Comparison of ENCODE assay signal across 8 mouse cellular contexts in the genomic region with DNA sequence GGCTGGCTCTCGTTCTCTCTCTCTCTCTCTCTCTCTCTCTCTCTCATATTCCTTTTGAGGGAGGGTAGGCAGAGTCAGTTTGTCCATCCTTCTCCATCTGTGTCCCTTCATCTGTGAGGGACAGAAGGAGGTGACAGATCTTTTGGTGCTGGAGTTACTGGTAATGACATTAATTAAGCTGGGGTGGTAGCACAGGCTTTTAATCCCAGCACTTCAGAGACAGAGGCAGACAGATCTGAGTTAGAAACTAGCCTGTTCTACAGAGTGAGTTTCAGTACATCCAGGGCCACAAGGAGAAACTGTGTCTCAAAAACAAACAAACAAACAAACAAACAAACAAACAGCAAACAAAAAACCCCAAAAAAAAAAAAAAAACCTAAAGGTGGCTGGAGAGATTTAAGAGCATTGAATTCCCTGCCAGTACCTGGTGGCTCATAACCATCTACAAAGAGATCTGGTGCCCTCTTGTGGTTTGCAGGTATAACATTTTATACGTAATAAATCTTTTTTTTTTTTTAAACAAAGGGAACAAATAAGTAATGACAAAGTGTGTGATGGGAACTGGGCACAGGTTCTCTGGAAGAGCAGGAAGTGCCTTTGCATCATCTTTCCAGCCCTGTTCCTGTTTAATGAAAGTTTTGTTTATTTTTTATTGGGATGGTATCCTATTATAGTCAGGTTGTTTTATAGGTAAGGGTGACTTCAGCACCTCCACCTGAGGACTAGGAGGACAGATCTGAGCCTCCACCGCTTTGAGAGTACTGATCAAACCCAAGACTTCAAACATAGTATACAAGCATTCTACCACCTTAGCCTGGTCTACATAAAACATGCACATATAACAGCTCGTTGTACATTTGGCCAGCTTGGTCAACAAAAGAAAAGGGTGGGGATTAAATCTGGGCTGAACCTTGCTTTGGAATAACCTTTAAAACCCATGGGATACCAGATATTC. TPM values are rescaled to one million over a fixed set of nuclear protein-coding genes. Genes with fewer than 3 reads are reported as not detected.
DNase-seq lines count a peak whose midpoint lies in the region; ATAC-seq and TF ChIP-seq lines count a peak whose summit lies in the region.

No protein-coding gene starts in this region.

- intact Hi-C loops in gastrocnemius, adult 2 months (cut with DNase I): loop anchor here (1.0 to 5.0 kb wide), 4 partner anchors 121 to 641 kb away; partner anchors contain the start of gene Fam161a
- intact Hi-C loops in gastrocnemius, postnatal 36 days (cut with DNase I): loop anchor here (2.0 to 5.0 kb wide), 3 partner anchors 120 to 640 kb away; no protein-coding TSS in a partner anchor

- H3K36me3 ChIP-seq in neural tube, embryonic 14.5 days (ENCODE audit: control insufficient read depth, insufficient read depth, low read length): peaks cover 31% of the 10 kb centered on the region

- H3K9me3 ChIP-seq in neural tube, embryonic 14.5 days (ENCODE audit: control insufficient read depth, low read length): no peaks in the 10 kb centered on the region

- DNase-seq in gastrocnemius, adult 2 months: no peak
- no peak for DNase-seq in gastrocnemius, postnatal 36 days
- peak; percentile 23 to 55 for DNase-seq in spleen, postnatal 36 days (ENCODE audit: low spot score in 2 of 2)
- no peak for DNase-seq in spleen, adult 18-20 months
- DNase-seq in kidney, postnatal 10 days: peak; percentile 41
- no peak for DNase-seq in right cerebral cortex, postnatal 25 days

- no peak overlapping the region for H3K4me2 ChIP-seq in neural tube, embryonic 14.5 days (ENCODE audit: low read depth, low read length)

- peak; percentile 74 for TF ChIP-seq CTCF in gastrocnemius, adult 2 months (IDR thresholded peaks at IDR 0.05)

- WGBS in neural tube, embryonic 14.5 days: 85% methylated on average over 4 of the region's 4 CpGs

- H3K4me3 ChIP-seq in gastrocnemius, adult 2 months: no peak overlapping the region
- no peak overlapping the region for H3K4me3 ChIP-seq in neural tube, embryonic 14.5 days (ENCODE audit: low read depth, low read length)

- H3K27ac ChIP-seq in gastrocnemius, adult 2 months: no peak overlapping the region
- no peak overlapping the region for H3K27ac ChIP-seq in neural tube, embryonic 14.5 days (ENCODE audit: low read depth, low read length)

- H3K27me3 ChIP-seq in neural tube, embryonic 14.5 days (ENCODE audit: control insufficient read depth, insufficient read depth, low read length): no peaks in the 10 kb centered on the region

- no peaks in the 10 kb centered on the region for H3K4me1 ChIP-seq in neural tube, embryonic 14.5 days (ENCODE audit: control insufficient read depth, insufficient read depth, low read length)

- peak; percentile 68 for ATAC-seq in common myeloid progenitor, adult 5-6 weeks (replicated peaks; ENCODE audit: low read depth, poor library complexity, severe bottlenecking)
- peak; percentile 66; the same call in 1 of the 2 replicates for ATAC-seq in neural tube, embryonic 14.5 days (ENCODE audit: low read depth)

- H3K9ac ChIP-seq in neural tube, embryonic 14.5 days (replicated peaks; ENCODE audit: low read depth, low read length): no peak overlapping the region

RNA-seq across cellular contexts. Expression of gene Xpo1, which starts 16.2 kb away (rescaled TPM):
- 10 to 100 TPM; 22.3 to 28.4 TPM for total RNA-seq in gastrocnemius, adult 2 months (2021)
- total RNA-seq in gastrocnemius, postnatal 36 days (2021): 10 to 100 TPM; 21.7 to 22.4 TPM
- 250 and 261 TPM in 2 replicates for total RNA-seq in common myeloid progenitor, adult 5-6 weeks (2017)
- polyA plus RNA-seq in neural tube, embryonic 14.5 days (2014; fragmentation: Nextera tagmentation; extraction: Ambion mirVana): 88.5 and 93.6 TPM in 2 replicates

RNA-seq across cellular contexts. Expression of gene Usp34, which starts 34.6 kb away (rescaled TPM):
- 10 to 100 TPM; 38.7 to 44.2 TPM for total RNA-seq in gastrocnemius, adult 2 months (2021)
- 10 to 100 TPM; 29.7 to 39.6 TPM for total RNA-seq in gastrocnemius, postnatal 36 days (2021)
- 67.6 and 81.4 TPM in 2 replicates for total RNA-seq in common myeloid progenitor, adult 5-6 weeks (2017)
- polyA plus RNA-seq in neural tube, embryonic 14.5 days (2014; fragmentation: Nextera tagmentation; extraction: Ambion mirVana): 49.7 and 54.0 TPM in 2 replicates

Comparison
In these comparisons a context has a peak if more than half of its experiments do, and no peak if none do; other contexts are left out.
1. DNase-seq: peak in spleen, postnatal 36 days (2 of 2) and kidney, postnatal 10 days (single experiment); none in gastrocnemius, adult 2 months (single experiment), gastrocnemius, postnatal 36 days (0 of 2), spleen, adult 18-20 months (0 of 2) and right cerebral cortex, postnatal 25 days (single experiment).